Mouse (Mus musculus) embryo, embryonic 10 days (tissue): ENCODE results near the gene Acvr2b.

Experiments used
- DNase-seq: peaks from one replicate; pipeline ENCODE4 v3.0.0-alpha.2; 2015; ENCODE audit warnings: low spot score

Gene Acvr2b

DNA sequence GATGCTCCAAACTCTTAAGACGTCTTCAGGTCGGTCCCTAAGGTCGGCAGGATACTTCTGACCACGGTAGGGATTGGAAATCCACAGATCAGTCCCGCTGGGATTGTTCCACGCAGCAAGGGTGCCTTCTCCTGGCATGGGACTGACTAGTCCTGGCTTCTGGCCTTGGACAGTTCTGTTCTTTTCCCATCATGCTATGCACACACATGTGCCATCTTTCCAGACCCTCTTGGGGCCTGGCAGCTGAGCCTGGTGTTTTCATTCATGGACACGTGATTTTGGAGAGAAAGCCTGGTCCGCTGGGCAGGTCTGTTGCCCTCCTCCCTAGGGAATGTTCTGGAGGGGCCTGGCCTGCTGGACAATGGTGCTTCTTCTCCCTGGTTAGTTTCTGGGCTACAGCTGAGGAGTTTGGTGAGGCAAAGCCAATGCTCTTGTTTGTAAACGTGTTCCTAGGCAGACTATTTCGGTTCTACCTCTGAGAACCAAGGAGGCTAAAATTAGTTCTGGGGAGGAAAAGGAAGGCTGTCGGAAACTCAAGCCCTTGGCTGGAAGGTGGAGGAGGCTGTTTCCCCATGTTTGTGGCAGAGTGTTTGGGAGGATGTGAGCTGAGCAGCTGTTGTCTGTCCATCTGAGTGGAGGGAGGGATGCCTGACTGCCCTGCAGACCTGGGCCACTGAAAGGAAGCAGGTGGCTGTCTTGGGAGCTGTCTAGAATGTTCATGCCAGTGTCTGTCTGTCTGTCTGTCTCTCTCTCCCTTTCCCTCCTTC, 7.2 kb downstream of the Acvr2b start:
- DNase-seq = no peak

DNA sequence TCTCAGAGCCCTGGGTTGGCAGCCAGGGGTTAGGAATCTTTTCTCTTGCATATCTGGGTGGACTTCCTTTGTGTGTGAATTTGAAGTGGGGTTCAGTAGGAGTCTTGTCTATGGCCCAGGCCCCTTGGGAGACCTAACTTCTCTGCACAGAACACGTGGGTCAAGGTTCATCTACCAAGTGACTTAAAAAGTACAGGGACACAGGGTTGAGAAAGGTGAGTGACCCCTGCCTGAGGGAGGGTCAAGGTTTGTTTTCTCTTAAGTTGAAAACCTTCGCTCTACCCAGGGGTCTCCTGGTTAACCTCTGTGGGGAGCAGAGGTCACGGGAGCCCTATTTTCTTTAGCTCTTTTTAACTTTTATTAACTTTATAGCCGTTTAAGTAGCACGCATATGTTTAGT, 7.9 kb downstream of the Acvr2b start:
- no peak for DNase-seq

DNA sequence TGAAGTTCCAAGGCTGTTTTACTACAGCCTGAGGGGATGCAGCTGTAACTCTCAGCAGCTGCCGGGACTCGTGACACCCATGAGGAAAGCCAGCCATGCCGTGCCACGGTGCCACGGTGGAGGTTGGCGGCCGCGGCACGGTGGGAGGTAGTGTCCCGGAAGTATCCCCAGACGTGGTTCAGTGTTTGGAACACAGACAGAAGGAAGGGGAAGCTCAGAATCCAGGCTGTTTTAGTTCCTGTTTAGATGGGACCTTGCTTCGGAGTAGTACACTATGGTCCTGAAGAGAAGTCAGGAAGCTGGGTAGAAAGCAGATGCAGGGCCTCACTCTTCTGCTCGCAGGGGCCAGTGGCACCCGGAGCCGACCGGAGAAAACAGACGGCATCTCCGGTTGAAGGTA, 16.1 kb downstream of the Acvr2b start:
- DNase-seq = no peak

GRCm38 (mm10) chr9:119419852-119420438, 18.0 kb downstream of the Acvr2b start:
- DNase-seq = no peak

- no peak for DNase-seq
Observed at GRCm38 (mm10) chr9:119425217-119425975, 23.5 kb downstream of the Acvr2b start.

DNA sequence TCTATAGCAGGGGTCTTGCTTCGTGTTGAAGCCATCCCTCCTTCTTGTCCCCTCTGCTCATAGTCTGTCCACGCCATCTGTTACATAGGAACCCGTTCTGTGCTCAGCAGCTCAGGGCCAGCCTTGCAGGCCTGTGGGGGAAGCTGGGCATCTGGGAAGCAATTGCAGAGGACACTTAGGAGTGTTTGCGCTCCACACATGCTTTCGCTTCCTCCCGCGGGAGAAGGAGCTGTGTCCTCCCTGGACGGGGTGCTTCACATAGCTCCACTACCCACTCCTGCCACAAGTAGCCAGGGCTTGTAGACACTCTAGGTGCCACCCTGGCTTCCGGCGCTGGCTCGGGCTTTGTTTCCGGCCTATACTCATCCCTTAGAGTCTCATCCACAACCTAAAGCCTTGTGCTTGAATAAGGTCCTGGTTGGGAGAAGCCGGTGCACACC, 24.1 kb downstream of the Acvr2b start:
- DNase-seq = no peak

GRCm38 (mm10) chr9:119426483-119426882, 24.6 kb downstream of the Acvr2b start:
- DNase-seq = no peak

GRCm38 (mm10) chr9:119430311-119430710, 28.4 kb downstream of the Acvr2b start:
- DNase-seq = peak; percentile 88

DNA sequence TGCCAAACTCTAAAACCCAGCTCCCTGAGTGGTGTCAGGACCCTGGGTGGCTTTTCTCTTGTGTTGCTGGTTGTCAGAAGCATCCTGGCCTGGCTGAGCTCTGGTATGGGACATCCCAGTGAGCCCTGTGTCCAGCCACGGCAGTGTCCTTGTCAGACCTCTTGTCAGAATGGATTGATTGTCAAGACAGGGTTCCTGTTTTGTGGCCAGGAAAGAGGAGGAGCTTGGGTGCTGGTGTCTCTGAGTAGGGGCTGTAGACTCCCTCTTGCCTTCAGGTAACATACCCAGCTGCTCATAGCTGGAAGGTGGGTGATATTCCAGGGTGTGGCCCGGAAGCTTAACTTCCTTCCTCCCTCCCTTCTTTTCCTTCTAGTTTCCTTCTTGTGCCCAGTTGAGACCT, 33.9 kb downstream of the Acvr2b start:
- no peak for DNase-seq

DNA sequence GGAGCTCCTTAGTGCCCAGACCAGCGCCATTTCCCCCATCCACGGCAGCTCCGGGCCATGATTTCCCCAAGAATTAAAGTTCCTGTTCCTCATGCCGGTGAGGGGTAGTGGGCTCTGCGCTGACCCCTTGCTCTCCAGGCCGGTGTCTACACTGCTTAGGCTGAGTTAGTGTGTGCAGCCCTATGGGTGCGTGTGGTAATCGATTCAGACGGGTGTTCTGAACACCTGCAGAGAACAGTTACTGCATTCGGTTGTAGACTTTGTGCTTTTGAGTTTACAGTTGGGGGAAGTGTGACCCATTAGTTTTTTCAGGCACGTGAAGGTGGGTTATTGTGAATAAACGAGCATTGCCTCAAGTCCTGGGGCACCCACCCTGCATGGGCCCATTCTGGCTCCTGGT, 36.1 kb downstream of the Acvr2b start:
- DNase-seq = no peak

DNA sequence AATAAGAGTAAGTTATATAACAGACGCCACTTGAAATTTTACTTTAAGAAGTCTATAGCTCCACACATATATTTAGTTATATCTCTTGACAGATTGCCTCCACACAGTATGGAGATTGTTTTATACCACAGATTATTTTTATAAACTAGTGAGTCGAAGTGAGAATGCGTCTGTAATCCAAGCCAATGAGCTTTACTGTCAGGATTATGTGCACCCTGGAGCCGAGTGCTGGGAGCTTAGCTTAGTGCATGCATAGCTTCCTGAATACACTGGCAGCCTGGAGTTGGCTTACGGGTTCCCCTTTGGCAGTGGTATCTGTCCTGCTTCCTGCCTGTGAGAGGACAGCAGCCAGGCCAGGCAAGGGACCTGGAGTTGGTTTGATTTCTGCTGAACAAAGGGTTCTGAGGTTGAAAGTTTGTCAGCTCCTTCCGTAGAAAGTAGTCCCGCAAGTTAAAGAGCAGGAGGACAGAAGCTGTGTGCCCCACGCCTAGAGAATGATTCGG, 36.6 kb downstream of the Acvr2b start:
- no peak for DNase-seq

GRCm38 (mm10) chr9:119444738-119445429, 43.0 kb downstream of the Acvr2b start, which contains the start of gene Exog:
Exog (plus strand) TSS chr9:119444943.
- peak; percentile 97 for DNase-seq

DNA sequence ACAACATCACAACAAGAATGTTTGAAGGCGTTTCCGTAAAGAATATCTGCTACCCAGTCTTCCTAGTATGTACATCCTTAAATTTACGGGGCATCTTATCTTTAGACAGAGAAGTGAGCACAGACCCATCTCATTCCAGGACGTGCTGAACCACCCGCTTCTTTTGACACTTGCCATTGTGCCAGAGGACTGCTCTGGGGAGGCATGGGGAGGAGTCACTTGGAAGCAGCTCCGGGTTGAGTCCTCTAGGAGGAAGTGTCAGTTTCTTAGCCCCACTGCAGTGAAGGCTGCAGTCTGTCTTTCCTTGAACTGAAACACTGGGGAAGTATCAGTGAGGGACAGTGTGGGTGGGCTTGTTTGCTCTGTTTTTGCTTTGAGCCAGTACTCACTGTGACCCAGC, 43.8 kb downstream of the Acvr2b start:
- DNase-seq = no peak

DNA sequence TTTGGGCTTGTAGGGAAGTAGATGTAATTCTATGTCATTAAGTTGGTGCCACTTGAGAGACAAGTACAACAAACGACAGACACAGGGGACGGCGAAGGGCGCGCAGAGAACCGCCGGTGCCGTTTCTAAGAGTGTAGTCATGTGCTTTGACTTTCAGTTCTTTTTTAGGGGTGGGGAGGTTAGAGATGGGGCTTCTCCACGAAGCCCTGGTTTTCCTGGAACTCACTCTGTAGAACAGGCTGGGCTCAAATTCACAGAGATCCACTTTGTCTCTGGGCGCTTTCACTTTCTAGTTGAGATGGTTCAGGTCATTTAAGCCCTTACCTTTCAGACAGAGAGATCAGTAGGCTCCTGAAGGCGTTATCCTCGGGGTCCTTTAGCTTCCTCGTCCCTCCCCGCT, 54.0 kb downstream of the Acvr2b start:
- DNase-seq = no peak

- no peak for DNase-seq
Observed at GRCm38 (mm10) chr9:119457122-119457521, 55.2 kb downstream of the Acvr2b start.

DNA sequence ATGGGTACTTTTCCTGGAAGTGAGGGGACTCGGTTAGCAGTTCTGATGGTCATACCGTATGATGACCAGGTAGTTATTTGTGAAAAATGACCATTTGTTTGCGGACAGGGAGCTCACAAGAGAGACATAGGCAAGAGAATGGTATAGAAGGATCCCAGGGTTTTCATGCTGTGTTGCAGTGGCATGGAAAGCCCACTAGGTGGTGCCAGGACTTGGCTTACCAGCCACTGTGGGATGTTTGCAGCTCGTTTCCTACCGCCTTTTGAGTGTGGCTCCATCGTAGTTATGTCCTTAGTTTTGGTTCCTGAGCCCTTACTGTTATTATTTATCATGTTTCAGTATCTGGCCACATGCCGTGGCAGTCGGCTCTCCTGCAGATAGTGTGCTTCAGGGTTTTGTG, 58.5 kb downstream of the Acvr2b start:
- DNase-seq = peak; percentile 80

GRCm38 (mm10) chr9:119465056-119465455, 63.1 kb downstream of the Acvr2b start:
- DNase-seq = no peak

DNA sequence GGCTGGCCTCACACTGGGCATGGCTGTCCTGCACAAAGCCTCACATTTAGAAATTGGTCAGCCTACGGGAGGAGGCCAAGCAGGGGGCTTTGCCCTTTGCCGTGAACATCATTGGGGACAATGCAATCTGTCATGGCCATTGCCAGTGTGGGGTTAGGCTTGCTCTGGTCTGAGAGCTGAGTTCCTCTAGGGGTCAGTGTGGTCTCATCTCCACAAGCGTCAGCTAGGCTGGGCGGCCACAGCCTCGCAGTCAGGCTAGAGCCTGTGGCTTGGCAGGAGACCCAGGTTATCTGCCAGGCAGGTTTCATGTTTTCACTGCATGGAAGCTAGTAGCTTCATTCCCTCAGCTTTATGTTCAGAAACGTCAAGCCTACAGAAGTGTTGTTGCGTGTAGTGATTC, 63.7 kb downstream of the Acvr2b start:
- peak; percentile 70 for DNase-seq

GRCm38 (mm10) chr9:119469691-119470353, 67.9 kb downstream of the Acvr2b start:
- DNase-seq = no peak

DNA sequence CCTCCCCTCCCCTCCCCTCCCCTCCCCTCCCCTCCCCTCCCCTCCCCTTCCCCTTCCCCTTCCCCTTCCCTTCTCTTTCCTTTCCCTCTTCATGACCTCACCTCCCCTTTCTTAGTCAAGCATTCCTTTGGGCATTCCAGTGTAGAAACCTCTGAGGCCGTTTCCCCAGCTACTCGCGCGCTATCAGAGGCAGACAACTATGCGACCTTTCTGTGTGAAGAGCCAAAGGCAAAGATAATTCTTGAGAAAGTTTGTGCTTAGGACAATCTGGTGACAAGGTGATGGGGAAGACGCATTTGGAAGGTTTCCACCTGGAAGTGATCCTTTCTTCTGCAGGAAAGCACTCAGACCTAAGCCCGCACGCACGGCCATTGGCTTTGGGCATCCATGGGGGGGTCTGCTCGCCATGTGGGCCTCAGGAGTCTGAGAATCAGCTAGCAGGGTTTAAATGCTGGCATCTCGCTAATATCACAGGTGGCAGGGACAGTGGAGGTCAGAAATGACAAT, 70.5 kb downstream of the Acvr2b start:
- DNase-seq = peak; percentile 38

DNA sequence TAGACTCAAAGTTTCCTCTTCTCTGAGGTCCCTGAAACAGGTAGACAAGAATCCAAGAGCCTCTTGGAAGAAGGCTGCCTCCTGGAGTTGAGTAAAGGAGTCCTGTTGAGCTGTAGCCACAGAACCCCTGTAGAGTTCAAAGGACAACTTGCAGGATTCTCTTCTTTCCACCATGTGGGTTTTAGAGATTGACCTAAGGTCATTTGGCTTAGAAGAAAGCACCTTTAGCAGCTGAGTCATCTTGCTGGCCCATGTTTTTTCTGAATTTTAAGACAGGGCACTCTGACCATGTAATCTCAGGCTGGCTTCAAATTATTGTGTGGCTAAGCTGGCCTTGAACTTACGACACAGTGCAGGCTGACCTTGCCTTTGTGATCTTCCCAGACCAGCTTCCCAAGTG, 71.1 kb downstream of the Acvr2b start:
- no peak for DNase-seq
